Mouse (Mus musculus) splenic B cell, adult 2 months (primary cell): ENCODE data around the gene Mcpt9.
"Not testable (repeated sequence)": the region's sequence is repeated elsewhere in the genome, so short reads cannot be mapped to it uniquely, and the experiment has no call there.

Experiments used
- DNase-seq: peaks from one replicate; pipeline ENCODE4 v3.0.0-alpha.2; 2011; ENCODE audit warnings: low read depth, low spot score
- H3K27me3 ChIP-seq: 2 replicates; pipeline ENCODE4 v1.6.1; 2012; ENCODE audit warnings: mild to moderate bottlenecking, low read length, moderate library complexity, mixed read lengths; ENCODE audit not compliant: control insufficient read depth, poor library complexity, insufficient read depth, severe bottlenecking
- H3K36me3 ChIP-seq: 2 replicates; pipeline ENCODE4 v1.6.1; 2012; ENCODE audit warnings: mild to moderate bottlenecking, low read length, moderate library complexity, mixed read lengths; ENCODE audit not compliant: control insufficient read depth, poor library complexity, insufficient read depth, severe bottlenecking

The Mcpt9 gene

GRCm38 (mm10) chr14:56030395-56030794 lies at the start of gene Mcpt9:
Mcpt9 (minus strand) TSS chr14:56030495.
- H3K27me3 ChIP-seq, H3K36me3 ChIP-seq, DNase-seq: not testable (repeated sequence)

- H3K27me3 ChIP-seq, DNase-seq, H3K36me3 ChIP-seq: not testable (repeated sequence)
Observed at GRCm38 (mm10) chr14:56062213-56062612, 31.9 kb upstream of the Mcpt9 start, which contains the start of gene Mcpt4. Mcpt4 (minus strand) TSS chr14:56062313.

GRCm38 (mm10) chr14:56057722-56058121 lies 27.4 kb upstream of the Mcpt9 start:
- DNase-seq: no peak
- no peaks in the 10 kb centered on the region for H3K36me3 ChIP-seq
- no peaks in the 10 kb centered on the region; the same call in 1 of the 2 replicates for H3K27me3 ChIP-seq

GRCm38 (mm10) chr14:56055408-56055807 lies 25.1 kb upstream of the Mcpt9 start:
- H3K36me3 ChIP-seq: no peaks in the 10 kb centered on the region
- DNase-seq: no peak
- H3K27me3 ChIP-seq: no peaks in the 10 kb centered on the region

- H3K36me3 ChIP-seq, H3K27me3 ChIP-seq, DNase-seq: not testable (repeated sequence)
Observed at GRCm38 (mm10) chr14:56041792-56042191, 11.5 kb upstream of the Mcpt9 start, which contains the start of gene Mcpt2. Mcpt2 (plus strand) TSS chr14:56042041.

GRCm38 (mm10) chr14:56034433-56034832 lies 4.1 kb upstream of the Mcpt9 start:
- H3K27me3 ChIP-seq: no peaks in the 10 kb centered on the region
- no peaks in the 10 kb centered on the region for H3K36me3 ChIP-seq
- no peak for DNase-seq

- DNase-seq, H3K36me3 ChIP-seq, H3K27me3 ChIP-seq: not testable (repeated sequence)
Observed at GRCm38 (mm10) chr14:56021305-56021704, 9.0 kb downstream of the Mcpt9 start.

- no peaks in the 10 kb centered on the region for H3K36me3 ChIP-seq
- H3K27me3 ChIP-seq: no peaks in the 10 kb centered on the region
- DNase-seq: no peak
Observed at GRCm38 (mm10) chr14:56019446-56019845, 10.8 kb downstream of the Mcpt9 start.

- H3K36me3 ChIP-seq, H3K27me3 ChIP-seq, DNase-seq: not testable (repeated sequence)
Observed at GRCm38 (mm10) chr14:56017671-56018070, 12.6 kb downstream of the Mcpt9 start, which contains the start of gene Mcpt1. Mcpt1 (plus strand) TSS chr14:56017971.

- H3K27me3 ChIP-seq: no peaks in the 10 kb centered on the region
Observed at GRCm38 (mm10) chr14:56013924-56014323, 16.4 kb downstream of the Mcpt9 start.

GRCm38 (mm10) chr14:56013147-56013546 lies 17.1 kb downstream of the Mcpt9 start:
- H3K36me3 ChIP-seq: no peaks in the 10 kb centered on the region
- no peak for DNase-seq
- no peaks in the 10 kb centered on the region for H3K27me3 ChIP-seq

More at GRCm38 (mm10) chr14:56013924-56014323, 16.4 kb downstream of the Mcpt9 start:
- H3K36me3 ChIP-seq: no peaks in the 10 kb centered on the region
- no peak for DNase-seq

- not testable (repeated sequence) for H3K36me3 ChIP-seq, DNase-seq, H3K27me3 ChIP-seq
Observed at GRCm38 (mm10) chr14:55987464-55987863, 42.8 kb downstream of the Mcpt9 start.
